Mouse (Mus musculus) right cerebral cortex, adult 2 months (tissue): ENCODE data around the gene Cfp.

Experiments used
- DNase-seq, 2 experiments: peaks; one replicate each; pipeline ENCODE4 v3.0.0; 2021 to 2022; ENCODE audit warnings: low spot score in 2 of 2

The Cfp gene

GRCm38 (mm10) chrX:20931364-20931763 is at the start of gene Cfp:
Cfp (minus strand) TSS chrX:20931555.
- no peak for DNase-seq

- DNase-seq = no peak
Measured at GRCm38 (mm10) chrX:20980901-20981300, 49.5 kb upstream of the Cfp start.

GRCm38 (mm10) chrX:20961477-20962378 is 30.4 kb upstream of the Cfp start, which contains the start of gene Uxt:
Uxt (minus strand) TSS chrX:20962017.
- DNase-seq = peak; percentile 86 to 89

- peak; percentile 79 for DNase-seq
Measured at GRCm38 (mm10) chrX:20950191-20950880, 19.0 kb upstream of the Cfp start, which contains the start of gene Elk1. Elk1 (minus strand) TSS chrX:20950608.

GRCm38 (mm10) chrX:20946055-20946454 is 14.7 kb upstream of the Cfp start:
- peak; percentile 69 to 73 for DNase-seq

GRCm38 (mm10) chrX:20931963-20932362 is 608 bp upstream of the Cfp start:
- no peak for DNase-seq

GRCm38 (mm10) chrX:20929859-20930258 is 1.5 kb downstream of the Cfp start:
- DNase-seq = no peak

- DNase-seq = no peak
Measured at GRCm38 (mm10) chrX:20924976-20925375, 6.4 kb downstream of the Cfp start.

GRCm38 (mm10) chrX:20923506-20923905 is 7.8 kb downstream of the Cfp start:
- no peak for DNase-seq

GRCm38 (mm10) chrX:20921366-20921765 is 10.0 kb downstream of the Cfp start:
- DNase-seq = peak in 1 of 2 experiments; percentile 36

- peak; percentile 78 to 83 for DNase-seq
Measured at GRCm38 (mm10) chrX:20920844-20921364, 10.5 kb downstream of the Cfp start, which contains the start of gene Syn1. Syn1 (minus strand) TSS chrX:20921004.

- DNase-seq = peak in 1 of 2 experiments; percentile 25
Measured at GRCm38 (mm10) chrX:20920249-20920843, 11.0 kb downstream of the Cfp start.

- peak; percentile 29 to 32 for DNase-seq
Measured at GRCm38 (mm10) chrX:20915075-20915474, 16.3 kb downstream of the Cfp start.

GRCm38 (mm10) chrX:20913726-20914125 is 17.6 kb downstream of the Cfp start:
- DNase-seq = no peak

- DNase-seq = no peak
Measured at GRCm38 (mm10) chrX:20910074-20910473, 21.3 kb downstream of the Cfp start.
